Mouse (Mus musculus): Measurements from ENCODE around the gene Nsd2. TPM values are rescaled to one million over a fixed set of nuclear protein-coding genes. Genes with fewer than 3 reads are reported as not detected.
A peak's percentile ranks its signal among the peaks of the same experiment; 100 is the strongest.

The Nsd2 gene
- 31.3 and 39.2 TPM in 2 replicates for total RNA-seq (2012; rRNA removed)

DNA sequence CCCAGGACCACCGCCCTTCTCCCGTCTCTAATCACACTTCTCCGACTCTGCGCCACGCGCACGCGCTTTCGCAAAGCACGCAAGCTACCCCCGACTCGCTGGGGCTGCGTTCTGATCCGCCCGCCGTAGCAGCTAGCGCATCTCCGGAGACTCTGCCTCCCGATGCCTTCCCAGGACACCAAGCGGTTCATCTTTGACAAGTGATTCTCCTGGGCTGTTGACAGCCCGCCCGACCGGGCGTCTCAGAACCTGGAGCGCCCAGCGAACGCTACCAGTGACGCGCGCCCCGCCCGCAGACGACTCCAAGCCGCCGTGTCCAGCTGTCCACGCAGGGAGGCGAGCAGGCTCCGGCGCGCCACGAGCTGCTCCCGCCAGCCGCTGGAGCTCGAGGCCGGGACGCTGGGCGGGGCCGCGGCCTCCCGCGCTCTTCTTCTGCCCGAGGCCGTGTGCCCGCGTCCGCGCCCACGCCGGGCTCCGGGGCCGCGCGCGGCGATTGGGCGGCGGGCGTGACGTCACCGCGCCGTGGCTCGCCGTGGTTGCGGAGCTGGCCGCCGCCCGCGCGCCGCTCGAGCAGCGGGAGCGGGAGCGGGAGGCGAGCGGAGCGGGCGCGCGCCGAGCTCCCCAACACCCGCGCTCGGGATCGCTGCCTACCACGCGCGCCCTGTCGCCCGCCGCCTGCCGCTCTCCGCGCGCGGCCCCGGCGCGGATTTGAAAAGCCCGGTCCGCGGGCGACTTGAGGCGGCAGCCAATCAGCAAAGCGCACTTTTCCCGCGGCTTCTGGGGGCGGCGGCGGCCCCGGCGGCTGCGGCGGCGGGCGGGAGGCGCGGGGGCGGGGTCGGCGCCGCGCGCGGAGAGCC is at the start of gene Nsd2:
Gene Nsd2 (plus strand): TSS at position 850 of the 857 bp plus-strand sequence.
- H3K27ac ChIP-seq (ENCODE audit: insufficient read depth, low read depth, low read length, poor library complexity, severe bottlenecking), result 0 out of 2 replicates have a peak within 1 kb of the TSS, but pooled peaks have one; percentile 27
- in situ Hi-C loops (cut with MboI; ENCODE audit: low sequenced_read_pairs in 2 of 2, unreplicated experiment in 2 of 2), result no loop called here
- TF ChIP-seq HCFC1 (IDR thresholded peaks at IDR 0.05; ENCODE audit: borderline replicate concordance, insufficient read depth, low read length), result no peak
- TF ChIP-seq MAFK (IDR thresholded peaks at IDR 0.05; ENCODE audit: insufficient read depth, low read depth, low read length), result no peak
- no peak for TF ChIP-seq ZNF384 (IDR thresholded peaks at IDR 0.05; ENCODE audit: low read depth, low read length)
- TF ChIP-seq ZC3H11A (IDR thresholded peaks at IDR 0.05; ENCODE audit: borderline replicate concordance, low read depth, low read length), result no peak
- TF ChIP-seq CHD2 (IDR thresholded peaks at IDR 0.05; ENCODE audit: low read depth, low read length), result no peak

DNA sequence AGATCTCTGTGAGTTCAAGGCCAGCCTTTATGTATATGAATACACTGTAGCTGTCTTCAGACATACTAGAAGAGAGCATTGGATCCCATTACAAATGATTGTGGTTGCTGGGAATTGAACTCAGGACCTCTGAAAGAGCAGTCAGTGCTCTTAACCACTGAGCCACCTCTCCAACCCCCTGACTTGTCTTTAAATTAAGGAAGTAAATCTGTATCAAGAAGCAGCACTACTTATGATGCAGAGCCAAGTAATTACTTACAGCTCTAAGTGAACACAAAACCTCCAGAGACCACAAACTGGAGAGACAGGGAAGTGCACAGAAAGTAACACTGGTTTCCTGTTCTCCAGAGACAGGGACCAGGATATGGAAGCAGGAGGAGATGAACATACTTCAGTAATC is 43.3 kb upstream of the Nsd2 start:
- TF ChIP-seq MAFK (IDR thresholded peaks at IDR 0.05; ENCODE audit: insufficient read depth, low read depth, low read length) (no peak), ZNF384 (IDR thresholded peaks at IDR 0.05; ENCODE audit: low read depth, low read length) (no peak), ZC3H11A (IDR thresholded peaks at IDR 0.05; ENCODE audit: borderline replicate concordance, low read depth, low read length) (no peak), HCFC1 (IDR thresholded peaks at IDR 0.05; ENCODE audit: borderline replicate concordance, insufficient read depth, low read length) (no peak), CHD2 (IDR thresholded peaks at IDR 0.05; ENCODE audit: low read depth, low read length) (no peak)
- Histone ChIP-seq H3K36me3 (ENCODE audit: control insufficient read depth, insufficient read depth, low read length, poor library complexity, severe bottlenecking) (peaks cover 10% of the 10 kb centered on the region; the same call in 1 of the 2 replicates), H3K9me3 (ENCODE audit: control insufficient read depth, insufficient read depth, low read depth, low read length) (no peaks in the 10 kb centered on the region), H3K4me3 (ENCODE audit: insufficient read depth in 1 of 2, low read depth in 1 of 2, low read length in 2 of 2, poor library complexity in 1 of 2, severe bottlenecking in 1 of 2) (no peak overlapping the region), H3K4me1 (ENCODE audit: control insufficient read depth in 2 of 2, insufficient read depth in 2 of 2, low read length in 2 of 2, poor library complexity in 1 of 2) (peaks cover 0 to 2% of the 10 kb centered on the region in 2 experiments; a peak in 1 of 4 replicates), H3K9ac (ENCODE audit: insufficient read depth, low read depth, low read length, poor library complexity, severe bottlenecking) (no peak overlapping the region), H3K27ac (ENCODE audit: insufficient read depth, low read depth, low read length, poor library complexity, severe bottlenecking) (no peak overlapping the region)
- no peak for DNase-seq (ENCODE audit: low read depth, low spot score)
- in situ Hi-C loops (cut with MboI; ENCODE audit: low sequenced_read_pairs in 2 of 2, unreplicated experiment in 2 of 2), result no loop called here

More for the DNA sequence above, at the start of gene Nsd2:
- peak; percentile 38 for DNase-seq (ENCODE audit: low read depth, low spot score)
- peak within 1 kb of the TSS; percentile 98 for H3K9ac ChIP-seq (ENCODE audit: insufficient read depth, low read depth, low read length, poor library complexity, severe bottlenecking)
- H3K4me3 ChIP-seq (ENCODE audit: insufficient read depth in 1 of 2, low read depth in 1 of 2, low read length in 2 of 2, poor library complexity in 1 of 2, severe bottlenecking in 1 of 2), result peak within 1 kb of the TSS; percentile 86 to 100
- H3K4me1 ChIP-seq (ENCODE audit: control insufficient read depth in 2 of 2, insufficient read depth in 2 of 2, low read length in 2 of 2, poor library complexity in 1 of 2), result peaks cover 2 to 12% of the 10 kb centered on the region in 2 experiments; a peak in 1 of 4 replicates
- no peaks in the 10 kb centered on the region for H3K36me3 ChIP-seq (ENCODE audit: control insufficient read depth, insufficient read depth, low read length, poor library complexity, severe bottlenecking)
- H3K9me3 ChIP-seq (ENCODE audit: control insufficient read depth, insufficient read depth, low read depth, low read length), result no peaks in the 10 kb centered on the region

DNA sequence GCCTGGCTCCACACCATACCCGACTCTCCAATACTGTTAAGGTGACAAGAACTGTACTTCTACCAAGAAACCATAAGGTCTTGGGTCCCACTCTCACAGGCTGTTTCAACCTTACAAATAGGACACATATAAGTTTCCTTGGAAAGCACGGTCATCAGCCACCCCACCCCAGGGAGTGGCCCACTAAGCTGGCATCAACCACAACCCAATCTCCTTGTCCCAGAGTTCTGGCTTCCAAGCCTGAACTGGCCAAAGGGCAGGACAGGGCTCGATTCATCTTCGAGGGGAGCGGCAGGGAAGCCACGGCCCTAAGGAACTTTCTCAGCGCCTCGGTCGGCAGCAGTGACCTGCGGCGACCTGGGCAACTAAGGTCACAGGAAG is 38.6 kb upstream of the Nsd2 start:
- Histone ChIP-seq H3K4me3 (ENCODE audit: insufficient read depth in 1 of 2, low read depth in 1 of 2, low read length in 2 of 2, poor library complexity in 1 of 2, severe bottlenecking in 1 of 2) (peak overlapping the region; percentile 88 to 98), H3K4me1 (ENCODE audit: control insufficient read depth in 2 of 2, insufficient read depth in 2 of 2, low read length in 2 of 2, poor library complexity in 1 of 2) (peaks cover 0 to 2% of the 10 kb centered on the region in 2 experiments; a peak in 1 of 4 replicates), H3K9me3 (ENCODE audit: control insufficient read depth, insufficient read depth, low read depth, low read length) (no peaks in the 10 kb centered on the region), H3K9ac (ENCODE audit: insufficient read depth, low read depth, low read length, poor library complexity, severe bottlenecking) (peak overlapping the region; percentile 91), H3K36me3 (ENCODE audit: control insufficient read depth, insufficient read depth, low read length, poor library complexity, severe bottlenecking) (peaks cover 5% of the 10 kb centered on the region; the same call in 1 of the 2 replicates), H3K27ac (ENCODE audit: insufficient read depth, low read depth, low read length, poor library complexity, severe bottlenecking) (no peak overlapping the region)
- DNase-seq (ENCODE audit: low read depth, low spot score), result no peak
- in situ Hi-C loops (cut with MboI; ENCODE audit: low sequenced_read_pairs in 2 of 2, unreplicated experiment in 2 of 2), result no loop called here
- TF ChIP-seq CHD2 (IDR thresholded peaks at IDR 0.05; ENCODE audit: low read depth, low read length) (no peak), ZNF384 (IDR thresholded peaks at IDR 0.05; ENCODE audit: low read depth, low read length) (no peak), MAFK (IDR thresholded peaks at IDR 0.05; ENCODE audit: insufficient read depth, low read depth, low read length) (no peak), ZC3H11A (IDR thresholded peaks at IDR 0.05; ENCODE audit: borderline replicate concordance, low read depth, low read length) (no peak), HCFC1 (IDR thresholded peaks at IDR 0.05; ENCODE audit: borderline replicate concordance, insufficient read depth, low read length) (no peak)

GRCm38 (mm10) chr5:33782345-33782998 is 38.1 kb upstream of the Nsd2 start, which contains the start of gene Letm1:
TSS of gene Letm1 (minus strand) at chr5:33782817.
- H3K9ac ChIP-seq (ENCODE audit: insufficient read depth, low read depth, low read length, poor library complexity, severe bottlenecking), result peak within 1 kb of the TSS; percentile 91
- H3K9me3 ChIP-seq (ENCODE audit: control insufficient read depth, insufficient read depth, low read depth, low read length), result no peaks in the 10 kb centered on the region
- no peak for TF ChIP-seq CHD2 (IDR thresholded peaks at IDR 0.05; ENCODE audit: low read depth, low read length)
- TF ChIP-seq HCFC1 (IDR thresholded peaks at IDR 0.05; ENCODE audit: borderline replicate concordance, insufficient read depth, low read length), result peak; percentile 94
- H3K36me3 ChIP-seq (ENCODE audit: control insufficient read depth, insufficient read depth, low read length, poor library complexity, severe bottlenecking), result peaks cover 4% of the 10 kb centered on the region; the same call in 1 of the 2 replicates
- peak within 1 kb of the TSS; percentile 35; the same call in 1 of the 2 replicates for H3K27ac ChIP-seq (ENCODE audit: insufficient read depth, low read depth, low read length, poor library complexity, severe bottlenecking)
- peak within 1 kb of the TSS; percentile 88 to 98 for H3K4me3 ChIP-seq (ENCODE audit: insufficient read depth in 1 of 2, low read depth in 1 of 2, low read length in 2 of 2, poor library complexity in 1 of 2, severe bottlenecking in 1 of 2)
- in situ Hi-C loops (cut with MboI; ENCODE audit: low sequenced_read_pairs in 2 of 2, unreplicated experiment in 2 of 2), result no loop called here
- DNase-seq (ENCODE audit: low read depth, low spot score), result peak; percentile 89
- peaks cover 0 to 2% of the 10 kb centered on the region in 2 experiments; a peak in 1 of 4 replicates for H3K4me1 ChIP-seq (ENCODE audit: control insufficient read depth in 2 of 2, insufficient read depth in 2 of 2, low read length in 2 of 2, poor library complexity in 1 of 2)

All from ES-E14 (cell line).